Mouse (Mus musculus) thymus, postnatal 25 days (tissue): ENCODE results near the gene Pxk.

Source experiments
- DNase-seq: peaks from one replicate; pipeline ENCODE4 v3.0.0; 2022

Gene Pxk

DNA sequence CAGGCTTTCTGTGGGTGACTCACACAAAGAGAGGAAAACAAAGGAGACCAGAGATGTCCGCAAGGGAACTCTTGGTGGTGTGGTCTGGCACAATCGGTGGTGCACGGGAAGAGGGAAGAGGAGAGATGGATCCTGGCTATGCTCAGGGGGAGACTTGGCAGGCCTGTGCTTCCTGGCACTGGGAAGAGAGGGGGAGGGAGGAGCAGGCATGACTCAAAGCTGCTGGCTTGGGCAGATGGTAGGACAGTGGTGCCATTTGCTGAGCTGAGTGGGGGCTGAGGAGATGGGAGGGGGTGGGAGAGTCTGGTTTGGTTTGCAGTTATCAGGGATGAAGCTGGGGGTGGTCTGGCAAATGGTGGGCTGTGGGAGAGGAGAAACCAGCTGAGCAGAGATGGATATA, 110.9 kb downstream of the Pxk start:
- no peak for DNase-seq

DNA sequence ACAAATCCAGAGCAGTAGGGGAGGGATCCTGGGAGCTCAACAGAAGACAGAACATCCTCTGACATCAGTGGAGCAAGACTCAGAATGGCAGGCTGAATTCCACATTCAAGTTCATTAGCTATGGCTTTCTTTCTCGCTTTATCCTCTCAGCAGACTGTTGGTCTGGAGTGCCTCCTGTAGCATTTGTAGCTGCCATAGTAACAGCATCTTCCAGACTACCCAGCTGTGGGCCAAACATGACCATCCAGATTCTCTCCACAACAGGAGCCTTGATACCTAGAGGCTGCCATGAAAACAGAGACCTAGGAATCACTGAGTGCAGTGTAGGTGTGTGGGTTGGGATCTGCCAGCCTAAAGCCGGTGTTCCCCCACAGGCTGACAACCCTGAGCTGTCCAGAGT, 111.9 kb downstream of the Pxk start:
- DNase-seq: no peak

- DNase-seq: no peak
These were observed 115.0 kb downstream of the Pxk start for GRCm38 (mm10) chr14:8212996-8213395.

GRCm38 (mm10) chr14:8213803-8214224, 115.8 kb downstream of the Pxk start, which contains the start of gene Kctd6:
Gene Kctd6, plus strand, starts transcription at chr14:8214140.
- DNase-seq: peak; percentile 98
